Mouse (Mus musculus) adrenal gland, postnatal 25 days (tissue): Measurements from ENCODE around the gene Parvb. TPM values are rescaled to one million over a fixed set of nuclear protein-coding genes. Genes with fewer than 3 reads are reported as not detected.
A peak's percentile ranks its signal among the peaks of the same experiment; 100 is the strongest.

ENCODE experiments used
- DNase-seq: peaks from one replicate; pipeline ENCODE4 v3.0.0; 2021; ENCODE audit warnings: mixed read lengths
- long read RNA-seq: library from polyadenylated mRNA; stranded (forward); transcript quantifications from one replicate; pipeline ENCODE4 v2.0.0, GENCODE M21; 2021
- total RNA-seq: library from RNA; stranded (reverse); gene quantifications from 2 replicates; pipeline ENCODE4 v1.2.3, GENCODE M21; 2021

Gene Parvb
- total RNA-seq: 18.0 and 18.8 TPM in 2 replicates
- long read RNA-seq, partial matches to known transcripts: 0 of 3 reads
- long read RNA-seq, other reads (novel, unspliced or antisense): 3 of 3 reads

- peak; percentile 67 for DNase-seq
Measured at GRCm38 (mm10) chr15:84231721-84232561, at the start of gene Parvb. TSS of gene Parvb (plus strand) at chr15:84232043.

GRCm38 (mm10) chr15:84183967-84184366, 47.9 kb upstream of the Parvb start:
- DNase-seq: peak; percentile 20

GRCm38 (mm10) chr15:84186196-84186595, 45.6 kb upstream of the Parvb start:
- DNase-seq: no peak

GRCm38 (mm10) chr15:84188887-84189530, 42.8 kb upstream of the Parvb start:
- DNase-seq: no peak

GRCm38 (mm10) chr15:84189881-84190280, 42.0 kb upstream of the Parvb start:
- no peak for DNase-seq

GRCm38 (mm10) chr15:84191724-84192057, 40.2 kb upstream of the Parvb start:
- DNase-seq: no peak

GRCm38 (mm10) chr15:84192058-84192791, 39.6 kb upstream of the Parvb start, which contains the start of gene Samm50:
TSS of gene Samm50 (plus strand) at chr15:84192241.
- DNase-seq: peak; percentile 86

GRCm38 (mm10) chr15:84196486-84197165, 35.2 kb upstream of the Parvb start:
- DNase-seq: no peak

GRCm38 (mm10) chr15:84207327-84207726, 24.5 kb upstream of the Parvb start:
- no peak for DNase-seq

- DNase-seq: no peak
Measured at GRCm38 (mm10) chr15:84209517-84210412, 22.1 kb upstream of the Parvb start.

- DNase-seq: no peak
Measured at GRCm38 (mm10) chr15:84210461-84210860, 21.4 kb upstream of the Parvb start.

- no peak for DNase-seq
Measured at GRCm38 (mm10) chr15:84210941-84211340, 20.9 kb upstream of the Parvb start.

GRCm38 (mm10) chr15:84211564-84211963, 20.3 kb upstream of the Parvb start:
- DNase-seq: no peak

- DNase-seq: peak; percentile 85
Measured at GRCm38 (mm10) chr15:84212031-84212755, 19.6 kb upstream of the Parvb start.

- DNase-seq: peak; percentile 42
Measured at GRCm38 (mm10) chr15:84212756-84213105, 19.1 kb upstream of the Parvb start.

- DNase-seq: no peak
Measured at GRCm38 (mm10) chr15:84213162-84213739, 18.6 kb upstream of the Parvb start.

- no peak for DNase-seq
Measured at GRCm38 (mm10) chr15:84214476-84214875, 17.4 kb upstream of the Parvb start.

- DNase-seq: no peak
Measured at GRCm38 (mm10) chr15:84215273-84215672, 16.6 kb upstream of the Parvb start.

- DNase-seq: no peak
Measured at GRCm38 (mm10) chr15:84216026-84216425, 15.8 kb upstream of the Parvb start.

- no peak for DNase-seq
Measured at GRCm38 (mm10) chr15:84216461-84217084, 15.3 kb upstream of the Parvb start.
